Mouse (Mus musculus): ENCODE measurements around the gene Tspan5. TPM values are rescaled to one million over a fixed set of nuclear protein-coding genes. Genes with fewer than 3 reads are reported as not detected.

Tspan5 gene
- polyA plus RNA-seq, 1 experiment from 2014 or later, result 43.4 TPM

GRCm38 (mm10) chr3:138739150-138739700, 2.8 kb upstream of the Tspan5 start:
- 89% methylated on average over 4 of the region's 4 CpGs for WGBS
- Histone ChIP-seq H3K27ac (ENCODE audit: low read depth, low read length) (no peak overlapping the region), H3K4me3 (ENCODE audit: low read depth, low read length) (no peak overlapping the region), H3K9me3 (ENCODE audit: control insufficient read depth, low read length) (no peaks in the 10 kb centered on the region), H3K4me2 (ENCODE audit: low read depth, low read length, severe bottlenecking) (no peak overlapping the region), H3K4me1 (replicated peaks; ENCODE audit: control insufficient read depth, insufficient read depth, low read length) (peaks cover under 1% of the 10 kb centered on the region; the same call in 1 of the 2 replicates), H3K27me3 (ENCODE audit: control insufficient read depth, insufficient read depth, low read length) (peaks cover 4% of the 10 kb centered on the region; the same call in 1 of the 2 replicates), H3K9ac (ENCODE audit: low read length) (no peak overlapping the region), H3K36me3 (ENCODE audit: control insufficient read depth, insufficient read depth, low read length) (no peaks in the 10 kb centered on the region)
- DNase-seq (ENCODE audit: low spot score) (no peak), ATAC-seq (replicated peaks; ENCODE audit: low FRiP score) (no peak)

DNA sequence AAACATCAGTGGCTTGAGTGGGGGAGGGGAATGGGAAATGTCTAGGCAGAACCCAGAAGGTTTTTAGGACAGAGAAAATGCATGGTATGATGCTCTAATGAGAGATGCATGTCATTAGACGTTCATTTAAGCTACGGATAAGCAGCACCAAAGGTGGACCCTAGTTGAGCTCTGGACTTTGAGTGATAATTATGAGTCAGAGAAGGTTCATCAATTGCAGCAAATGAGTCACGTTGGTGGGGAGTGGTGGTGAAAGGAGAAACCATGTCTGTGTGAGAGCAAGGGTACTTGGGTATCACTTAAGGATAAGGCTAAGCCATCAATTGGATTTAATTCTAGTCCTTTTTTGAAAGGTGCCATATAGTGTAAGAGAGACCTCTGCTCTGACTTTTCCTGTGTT, 1.7 kb upstream of the Tspan5 start:
- no peaks in the 10 kb centered on the region for H3K36me3 ChIP-seq (ENCODE audit: control insufficient read depth, insufficient read depth, low read length)
- ATAC-seq (replicated peaks; ENCODE audit: low FRiP score) (no peak), DNase-seq (ENCODE audit: low spot score) (no peak)
- H3K9me3 ChIP-seq (ENCODE audit: control insufficient read depth, low read length), result no peaks in the 10 kb centered on the region
- peaks cover 4% of the 10 kb centered on the region; the same call in 1 of the 2 replicates for H3K27me3 ChIP-seq (ENCODE audit: control insufficient read depth, insufficient read depth, low read length)
- no peak overlapping the region for H3K4me3 ChIP-seq (ENCODE audit: low read depth, low read length)
- WGBS, result 85% methylated on average over 3 of the region's 3 CpGs
- H3K27ac ChIP-seq (ENCODE audit: low read depth, low read length), result no peak overlapping the region
- peaks cover 6% of the 10 kb centered on the region; the same call in 1 of the 2 replicates for H3K4me1 ChIP-seq (replicated peaks; ENCODE audit: control insufficient read depth, insufficient read depth, low read length)
- no peak overlapping the region for H3K4me2 ChIP-seq (ENCODE audit: low read depth, low read length, severe bottlenecking)
- H3K9ac ChIP-seq (ENCODE audit: low read length), result no peak overlapping the region

DNA sequence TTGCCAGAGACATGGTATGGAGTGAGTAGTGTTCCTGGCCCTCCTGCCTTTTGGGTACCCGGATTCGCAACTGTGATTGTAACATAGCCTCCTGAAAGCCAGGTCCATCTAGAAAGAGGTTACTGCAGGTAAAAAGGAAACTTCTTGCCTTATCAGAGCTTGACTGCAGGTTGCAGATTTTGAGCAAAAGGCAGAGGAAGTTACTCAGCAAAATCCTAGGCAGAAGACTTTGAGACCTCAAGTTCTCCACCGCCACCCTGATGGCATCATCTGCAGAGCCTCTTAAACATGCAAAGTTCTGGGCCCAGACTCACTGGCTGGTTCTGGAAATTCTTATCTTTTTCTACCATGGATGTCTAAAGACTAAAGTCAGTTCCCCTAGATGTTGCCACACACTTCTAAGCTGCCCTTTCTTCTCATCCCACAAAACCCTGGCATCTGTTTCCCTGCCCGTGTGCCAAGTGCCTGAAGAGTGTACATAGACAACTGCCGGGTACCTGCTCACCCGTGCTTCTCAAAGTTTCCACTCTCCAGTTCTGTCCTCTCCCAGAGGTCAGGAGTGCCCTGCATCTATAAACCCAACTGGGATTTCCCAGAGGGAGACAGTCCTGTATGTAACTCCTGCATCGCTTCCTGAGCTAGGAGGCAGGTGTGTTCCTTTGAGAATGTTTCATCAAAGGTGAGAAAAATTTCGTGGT, 1.0 kb upstream of the Tspan5 start:
- 74% methylated on average over 8 of the region's 8 CpGs for WGBS
- Histone ChIP-seq H3K27ac (ENCODE audit: low read depth, low read length) (no peak overlapping the region), H3K4me2 (ENCODE audit: low read depth, low read length, severe bottlenecking) (peak overlapping the region; percentile 79; the same call in 1 of the 2 replicates)

GRCm38 (mm10) chr3:138742566-138742930, 553 bp downstream of the Tspan5 start:
- H3K4me2 ChIP-seq (ENCODE audit: low read depth, low read length, severe bottlenecking), result peak overlapping the region; percentile 79
- no peaks in the 10 kb centered on the region for H3K9me3 ChIP-seq (ENCODE audit: control insufficient read depth, low read length)
- peak; percentile 6 for ATAC-seq (replicated peaks; ENCODE audit: low FRiP score)
- peak overlapping the region; percentile 86 for H3K9ac ChIP-seq (ENCODE audit: low read length)
- DNase-seq (ENCODE audit: low spot score), result peak; percentile 72
- peaks cover 6% of the 10 kb centered on the region; the same call in 1 of the 2 replicates for H3K4me1 ChIP-seq (replicated peaks; ENCODE audit: control insufficient read depth, insufficient read depth, low read length)
- H3K4me3 ChIP-seq (ENCODE audit: low read depth, low read length), result peak overlapping the region; percentile 75
- WGBS, result under 1% methylated on average over 23 of the region's 23 CpGs
- peaks cover 4% of the 10 kb centered on the region; the same call in 1 of the 2 replicates for H3K27me3 ChIP-seq (ENCODE audit: control insufficient read depth, insufficient read depth, low read length)
- H3K27ac ChIP-seq (ENCODE audit: low read depth, low read length), result peak overlapping the region; percentile 70
- no peaks in the 10 kb centered on the region for H3K36me3 ChIP-seq (ENCODE audit: control insufficient read depth, insufficient read depth, low read length)

More for the DNA sequence above, 1.0 kb upstream of the Tspan5 start:
- Histone ChIP-seq H3K36me3 (ENCODE audit: control insufficient read depth, insufficient read depth, low read length) (no peaks in the 10 kb centered on the region), H3K9me3 (ENCODE audit: control insufficient read depth, low read length) (no peaks in the 10 kb centered on the region), H3K9ac (ENCODE audit: low read length) (no peak overlapping the region), H3K4me1 (replicated peaks; ENCODE audit: control insufficient read depth, insufficient read depth, low read length) (peaks cover 6% of the 10 kb centered on the region; the same call in 1 of the 2 replicates), H3K4me3 (ENCODE audit: low read depth, low read length) (no peak overlapping the region), H3K27me3 (ENCODE audit: control insufficient read depth, insufficient read depth, low read length) (peaks cover 4% of the 10 kb centered on the region; the same call in 1 of the 2 replicates)
- DNase-seq (ENCODE audit: low spot score), result no peak
- ATAC-seq (replicated peaks; ENCODE audit: low FRiP score), result no peak

DNA sequence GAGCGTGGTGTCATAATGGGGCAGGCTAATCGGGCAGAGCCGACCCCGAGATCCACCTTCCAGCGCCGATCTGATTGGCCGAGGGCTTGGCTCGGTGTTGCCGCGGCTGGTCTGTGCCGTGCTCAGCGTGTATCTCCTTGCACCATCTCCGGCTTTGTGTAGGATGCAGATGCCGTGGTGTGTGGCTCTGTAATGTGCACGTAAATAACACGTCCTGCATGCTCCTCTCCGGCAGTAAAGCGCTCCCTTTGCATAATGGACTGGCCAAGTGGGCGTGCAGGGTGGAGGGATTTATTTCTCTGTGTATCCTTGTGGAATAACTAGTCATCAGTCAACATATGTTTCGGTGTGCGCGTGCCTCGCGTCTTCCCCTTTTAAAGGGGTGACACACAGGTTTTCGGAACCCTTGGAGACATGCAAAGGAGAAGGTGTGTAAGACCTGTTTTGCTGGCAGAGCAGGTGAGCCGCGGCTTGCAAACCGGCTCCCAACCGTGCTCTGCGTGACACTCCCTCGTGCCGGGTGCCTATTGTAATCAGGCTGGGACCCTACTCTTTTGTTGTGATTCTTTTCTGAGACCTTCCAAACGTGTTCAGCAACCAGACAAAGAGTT, 1.2 kb downstream of the Tspan5 start:
- Histone ChIP-seq H3K9me3 (ENCODE audit: control insufficient read depth, low read length) (no peaks in the 10 kb centered on the region), H3K36me3 (ENCODE audit: control insufficient read depth, insufficient read depth, low read length) (no peaks in the 10 kb centered on the region), H3K4me1 (replicated peaks; ENCODE audit: control insufficient read depth, insufficient read depth, low read length) (peaks cover 6% of the 10 kb centered on the region; the same call in 1 of the 2 replicates), H3K27me3 (ENCODE audit: control insufficient read depth, insufficient read depth, low read length) (peaks cover 4% of the 10 kb centered on the region; the same call in 1 of the 2 replicates), H3K27ac (ENCODE audit: low read depth, low read length) (peak overlapping the region; percentile 57), H3K4me3 (ENCODE audit: low read depth, low read length) (peak overlapping the region; percentile 75), H3K4me2 (ENCODE audit: low read depth, low read length, severe bottlenecking) (peak overlapping the region; percentile 79), H3K9ac (ENCODE audit: low read length) (peak overlapping the region; percentile 86)
- under 1% methylated on average over 33 of the region's 33 CpGs for WGBS
- DNase-seq (ENCODE audit: low spot score) (peak; percentile 89), ATAC-seq (replicated peaks; ENCODE audit: low FRiP score) (peak; percentile 88)

DNA sequence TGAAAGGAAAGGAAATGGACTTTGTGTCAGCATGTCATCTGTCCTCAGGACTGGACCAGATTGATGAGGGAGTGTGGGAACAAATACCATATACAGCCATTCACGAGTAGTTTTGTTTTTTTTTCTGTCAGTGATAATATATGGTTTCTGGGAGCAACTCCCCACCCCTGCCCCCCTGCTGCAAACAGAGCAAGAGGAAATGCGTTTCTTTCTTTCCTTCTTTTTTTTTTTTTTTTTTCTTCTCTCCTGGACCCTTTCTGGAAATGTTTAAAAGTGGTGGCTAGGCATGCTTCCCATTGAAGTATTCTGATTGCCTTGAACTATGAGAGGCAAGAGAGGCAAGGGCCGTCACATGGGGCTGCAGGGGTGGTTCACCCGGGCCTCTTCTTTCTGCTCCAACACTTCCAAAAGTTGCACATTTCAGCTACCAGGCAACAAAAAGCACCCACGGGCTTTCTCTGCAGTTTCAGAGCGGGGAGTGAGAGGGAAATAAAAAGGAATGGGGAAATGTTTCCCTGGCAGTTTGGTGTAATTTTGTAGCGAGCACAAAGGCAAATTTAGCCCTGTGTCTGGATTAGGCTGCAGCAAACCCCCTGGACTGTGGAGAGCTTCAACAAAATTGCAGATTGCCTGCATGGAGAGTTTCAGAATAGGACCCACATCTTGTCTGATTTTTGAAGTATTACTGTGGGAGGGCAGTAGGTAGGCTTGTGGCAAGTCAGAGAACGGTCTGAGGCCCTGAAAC, 2.2 kb downstream of the Tspan5 start:
- no peak overlapping the region for H3K27ac ChIP-seq (ENCODE audit: low read depth, low read length)
- H3K9me3 ChIP-seq (ENCODE audit: control insufficient read depth, low read length), result no peaks in the 10 kb centered on the region
- peaks cover 6% of the 10 kb centered on the region; the same call in 1 of the 2 replicates for H3K4me1 ChIP-seq (replicated peaks; ENCODE audit: control insufficient read depth, insufficient read depth, low read length)
- peak overlapping the region; percentile 79; the same call in 1 of the 2 replicates for H3K4me2 ChIP-seq (ENCODE audit: low read depth, low read length, severe bottlenecking)
- peak overlapping the region; percentile 75 for H3K4me3 ChIP-seq (ENCODE audit: low read depth, low read length)
- no peaks in the 10 kb centered on the region for H3K36me3 ChIP-seq (ENCODE audit: control insufficient read depth, insufficient read depth, low read length)
- DNase-seq (ENCODE audit: low spot score) (no peak), ATAC-seq (replicated peaks; ENCODE audit: low FRiP score) (no peak)
- peak overlapping the region; percentile 41; the same call in 1 of the 2 replicates for H3K9ac ChIP-seq (ENCODE audit: low read length)
- 30% methylated on average over 8 of the region's 8 CpGs for WGBS
- peaks cover 4% of the 10 kb centered on the region; the same call in 1 of the 2 replicates for H3K27me3 ChIP-seq (ENCODE audit: control insufficient read depth, insufficient read depth, low read length)

GRCm38 (mm10) chr3:138745091-138745490, 3.1 kb downstream of the Tspan5 start:
- Histone ChIP-seq H3K27me3 (ENCODE audit: control insufficient read depth, insufficient read depth, low read length) (peaks cover 4% of the 10 kb centered on the region; the same call in 1 of the 2 replicates), H3K9ac (ENCODE audit: low read length) (no peak overlapping the region)
- whole genome bisulfite sequencing, result 86% methylated on average over 11 of the region's 11 CpGs

GRCm38 (mm10) chr3:138745596-138745995, 3.6 kb downstream of the Tspan5 start:
- H3K4me3 ChIP-seq (ENCODE audit: low read depth, low read length), result no peak overlapping the region
- ATAC-seq (replicated peaks; ENCODE audit: low FRiP score) (no peak), DNase-seq (ENCODE audit: low spot score) (no peak)
- H3K9me3 ChIP-seq (ENCODE audit: control insufficient read depth, low read length), result no peaks in the 10 kb centered on the region
- WGBS, result 88% methylated on average over 4 of the region's 4 CpGs
- H3K36me3 ChIP-seq (ENCODE audit: control insufficient read depth, insufficient read depth, low read length), result no peaks in the 10 kb centered on the region
- peaks cover under 1% of the 10 kb centered on the region; the same call in 1 of the 2 replicates for H3K27me3 ChIP-seq (ENCODE audit: control insufficient read depth, insufficient read depth, low read length)
- H3K27ac ChIP-seq (ENCODE audit: low read depth, low read length), result no peak overlapping the region
- peaks cover 6% of the 10 kb centered on the region; the same call in 1 of the 2 replicates for H3K4me1 ChIP-seq (replicated peaks; ENCODE audit: control insufficient read depth, insufficient read depth, low read length)
- no peak overlapping the region for H3K9ac ChIP-seq (ENCODE audit: low read length)
- no peak overlapping the region for H3K4me2 ChIP-seq (ENCODE audit: low read depth, low read length, severe bottlenecking)

More at GRCm38 (mm10) chr3:138745091-138745490, 3.1 kb downstream of the Tspan5 start:
- Histone ChIP-seq H3K36me3 (ENCODE audit: control insufficient read depth, insufficient read depth, low read length) (no peaks in the 10 kb centered on the region), H3K4me3 (ENCODE audit: low read depth, low read length) (no peak overlapping the region), H3K9me3 (ENCODE audit: control insufficient read depth, low read length) (no peaks in the 10 kb centered on the region), H3K27ac (ENCODE audit: low read depth, low read length) (no peak overlapping the region), H3K4me1 (replicated peaks; ENCODE audit: control insufficient read depth, insufficient read depth, low read length) (peaks cover 6% of the 10 kb centered on the region; the same call in 1 of the 2 replicates), H3K4me2 (ENCODE audit: low read depth, low read length, severe bottlenecking) (no peak overlapping the region)
- ATAC-seq (replicated peaks; ENCODE audit: low FRiP score), result no peak
- no peak for DNase-seq (ENCODE audit: low spot score)

Measured in forebrain, embryonic 11.5 days (tissue).